Comparison of ENCODE assay signal across 17 mouse cellular contexts in the genomic region with DNA sequence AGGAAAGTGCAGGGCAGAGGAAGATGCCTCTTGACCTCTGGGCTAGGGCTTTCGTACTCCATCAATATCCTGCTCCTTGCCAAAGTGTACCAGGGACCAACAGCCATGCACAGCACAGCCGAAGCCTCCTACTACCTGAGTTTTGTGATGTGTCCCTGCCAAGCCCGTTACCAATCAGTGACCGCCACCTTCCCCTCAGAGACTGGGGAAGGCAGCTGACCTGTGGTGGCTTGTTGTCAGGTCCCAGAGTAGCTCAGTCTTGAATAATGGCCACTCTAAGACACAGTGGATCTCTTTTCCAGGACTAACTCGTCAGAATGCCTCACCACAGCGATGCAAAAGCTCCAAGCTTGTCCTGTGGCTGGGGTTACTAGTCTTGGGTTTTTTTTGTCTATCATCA.
"Had no signal": no experiment of that assay in that cellular context is flagged by ENCODE, and none has a peak within 500 bp of the region (broad histone marks: within the 10 kb centered on the region; RNA-seq: fewer than 3 reads in every experiment).

No protein-coding gene starts in this region.

- DNase-seq: lung, adult 2 months; lung, postnatal 14 days; lung, postnatal 36 days; right cerebral cortex, postnatal 14 days; thymus, adult 2 months; thymus, postnatal 25 days; thymus, postnatal 4 days had no signal

- H3K27ac ChIP-seq: lung, embryonic 15.5 days; macrophage; midbrain, embryonic 13.5 days; midbrain, embryonic 15.5 days; neural tube, embryonic 12.5 days; stomach, embryonic 15.5 days; stomach, postnatal 0 days had no signal

- H3K27me3 ChIP-seq: lung, embryonic 15.5 days; midbrain, embryonic 13.5 days; midbrain, embryonic 15.5 days; neural tube, embryonic 12.5 days; stomach, embryonic 15.5 days had no signal

- H3K9ac ChIP-seq: lung, embryonic 15.5 days; midbrain, embryonic 13.5 days; midbrain, embryonic 15.5 days; neural tube, embryonic 12.5 days; stomach, embryonic 15.5 days had no signal

- ATAC-seq: lung, postnatal 0 days; midbrain, embryonic 13.5 days; midbrain, embryonic 15.5 days had no signal

- H3K4me2 ChIP-seq: lung, embryonic 15.5 days; midbrain, embryonic 11.5 days; midbrain, embryonic 13.5 days; midbrain, embryonic 15.5 days; neural tube, embryonic 12.5 days; stomach, embryonic 15.5 days had no signal

- H3K4me3 ChIP-seq: lung, embryonic 15.5 days; megakaryocyte, embryonic 14.5 days; midbrain, embryonic 13.5 days; midbrain, embryonic 15.5 days; neural tube, embryonic 12.5 days; stomach, embryonic 15.5 days had no signal

- H3K4me1 ChIP-seq: lung, embryonic 15.5 days; megakaryocyte, embryonic 14.5 days; midbrain, embryonic 13.5 days; midbrain, embryonic 15.5 days; neural tube, embryonic 12.5 days; stomach, embryonic 15.5 days had no signal

- H3K36me3 ChIP-seq: lung, embryonic 15.5 days; midbrain, embryonic 13.5 days; midbrain, embryonic 15.5 days; neural tube, embryonic 12.5 days; stomach, embryonic 15.5 days had no signal

- H3K9me3 ChIP-seq: lung, embryonic 15.5 days; megakaryocyte, embryonic 14.5 days; midbrain, embryonic 13.5 days; midbrain, embryonic 15.5 days; neural tube, embryonic 12.5 days; stomach, embryonic 15.5 days had no signal
